Mouse (Mus musculus): ENCODE data around the gene Zpr1. TPM values are rescaled to one million over a fixed set of nuclear protein-coding genes. Genes with fewer than 3 reads are reported as not detected.
"Not testable (repeated sequence)": the region's sequence is repeated elsewhere in the genome, so short reads cannot be mapped to it uniquely, and the experiment has no call there.

The Zpr1 gene
- total RNA-seq, 2 experiments from 2014 or later = 23.8 to 26.3 TPM

GRCm38 (mm10) chr9:46259111-46259510 is 13.8 kb upstream of the Zpr1 start:
- ATAC-seq (ENCODE audit: poor library complexity, severe bottlenecking) = no peak

DNA sequence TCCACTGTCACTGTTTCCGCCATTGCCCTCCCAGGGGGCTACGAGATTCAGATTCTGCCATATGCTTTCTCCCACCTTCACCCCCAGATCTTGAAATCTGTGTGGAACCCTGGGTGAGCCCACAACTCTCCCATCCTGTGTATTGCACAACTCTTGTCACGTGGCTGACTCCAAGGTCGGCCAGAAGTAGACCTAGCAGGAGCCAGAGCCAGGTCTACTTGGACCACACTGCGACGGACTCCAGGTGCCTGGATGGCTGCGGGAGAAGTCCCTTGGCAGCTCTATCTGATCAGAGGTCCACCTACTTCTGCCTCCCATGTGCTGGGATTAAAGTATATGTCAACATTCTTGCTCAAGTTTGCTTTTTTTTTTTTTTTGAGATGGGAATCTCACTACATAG is 11.7 kb upstream of the Zpr1 start:
- no peak for ATAC-seq (ENCODE audit: poor library complexity, severe bottlenecking)

GRCm38 (mm10) chr9:46268343-46268873 is 4.5 kb upstream of the Zpr1 start, which contains the start of gene Apoa5:
Gene Apoa5, plus strand, starts transcription at chr9:46268633.
- ATAC-seq (ENCODE audit: poor library complexity, severe bottlenecking) = no peak

GRCm38 (mm10) chr9:46269125-46269524 is 3.7 kb upstream of the Zpr1 start:
- ATAC-seq (ENCODE audit: poor library complexity, severe bottlenecking) = no peak

- no peak for ATAC-seq (ENCODE audit: poor library complexity, severe bottlenecking)
Observed at GRCm38 (mm10) chr9:46270782-46271181, 2.1 kb upstream of the Zpr1 start.

- ATAC-seq (ENCODE audit: poor library complexity, severe bottlenecking) = no peak
Observed at GRCm38 (mm10) chr9:46272070-46272469, 794 bp upstream of the Zpr1 start.

DNA sequence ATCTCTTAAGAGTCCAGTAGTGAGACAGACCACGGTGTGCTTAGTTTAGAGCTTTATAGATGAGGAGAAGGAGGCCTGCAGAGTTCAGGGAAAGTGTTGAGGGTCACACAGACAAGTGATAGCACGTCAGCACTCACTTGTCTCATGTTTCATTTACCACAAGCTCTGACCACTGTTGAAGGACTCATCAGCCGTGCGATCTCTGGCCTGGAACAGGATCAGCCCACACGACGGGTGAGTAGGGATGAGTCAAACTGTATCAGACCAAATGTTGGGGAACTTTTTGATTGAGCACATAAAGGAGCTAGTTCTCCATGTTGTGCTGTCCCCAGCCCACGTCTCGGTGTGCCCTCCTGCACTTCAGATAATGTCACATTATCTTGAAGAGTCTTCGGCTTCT is 1.6 kb downstream of the Zpr1 start:
- no peak for ATAC-seq (ENCODE audit: poor library complexity, severe bottlenecking)

DNA sequence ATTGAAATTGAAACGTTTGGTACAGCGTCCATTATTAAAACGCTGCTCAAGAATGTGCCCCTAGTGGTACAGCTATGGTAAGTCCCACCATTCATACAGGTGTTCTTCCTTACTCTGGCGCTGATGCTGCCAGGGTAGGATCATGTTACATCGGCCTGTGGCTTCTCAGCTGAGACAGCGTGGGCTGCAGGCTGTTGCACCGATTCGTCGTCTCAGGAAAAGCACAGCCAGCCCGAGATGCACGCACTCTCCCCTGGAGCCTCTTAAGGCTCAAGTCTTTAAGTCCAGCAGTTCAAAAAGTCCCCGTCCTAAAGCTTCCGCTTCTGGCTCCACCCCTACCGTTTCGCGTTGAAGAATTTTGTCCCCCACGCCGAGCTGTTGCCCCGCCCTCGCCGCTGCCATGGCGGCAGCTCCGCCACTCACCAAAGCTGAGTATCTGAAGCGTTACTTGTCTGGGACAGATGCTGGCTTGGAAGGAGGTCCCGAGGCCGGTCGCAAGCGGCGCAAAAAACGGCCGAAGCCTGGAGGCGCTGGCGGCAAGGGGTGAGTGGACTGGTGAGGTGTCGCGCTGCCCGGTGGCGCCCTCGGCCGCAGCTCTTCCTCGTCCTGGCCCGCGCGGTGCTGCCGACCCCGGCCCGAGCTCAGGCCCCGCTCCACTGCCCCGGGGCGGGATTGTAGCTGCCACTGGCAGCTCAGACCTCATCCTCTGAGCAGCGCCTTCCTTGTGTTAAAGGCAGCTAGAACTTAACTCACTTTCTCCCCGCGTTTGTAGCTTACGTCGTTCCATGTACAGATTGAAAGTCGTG is 10.0 kb downstream of the Zpr1 start, which contains the start of gene Bud13:
Gene Bud13 (plus strand): TSS at position 378 of the 806 bp plus-strand sequence.
- ATAC-seq (ENCODE audit: poor library complexity, severe bottlenecking) = peak; percentile 97

- no peak for ATAC-seq (ENCODE audit: poor library complexity, severe bottlenecking)
Observed at GRCm38 (mm10) chr9:46298381-46298780, 25.5 kb downstream of the Zpr1 start.

DNA sequence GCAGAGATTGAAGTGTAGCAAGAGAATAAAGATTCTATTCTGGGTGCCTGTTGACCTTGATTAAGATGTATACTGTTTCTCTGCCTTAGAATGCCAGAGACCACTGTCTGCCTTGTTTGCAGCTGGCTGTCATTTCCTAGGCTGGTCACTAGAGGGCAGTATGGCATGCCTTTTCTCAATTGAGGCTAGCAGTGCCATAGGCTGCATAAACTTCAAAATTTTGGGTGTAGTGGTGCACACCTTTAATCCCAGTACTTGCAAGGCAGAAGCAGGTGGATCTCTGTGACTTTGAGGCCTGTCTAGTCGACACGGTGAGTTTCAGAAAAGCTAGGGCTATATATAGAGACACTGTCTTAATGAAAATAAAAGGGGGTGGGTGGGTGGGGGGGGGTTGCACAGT is 29.3 kb downstream of the Zpr1 start:
- ATAC-seq (ENCODE audit: poor library complexity, severe bottlenecking) = peak; percentile 64; the same call in 1 of the 2 replicates

- no peak for ATAC-seq (ENCODE audit: poor library complexity, severe bottlenecking)
Observed at GRCm38 (mm10) chr9:46309121-46309520, 36.3 kb downstream of the Zpr1 start.

DNA sequence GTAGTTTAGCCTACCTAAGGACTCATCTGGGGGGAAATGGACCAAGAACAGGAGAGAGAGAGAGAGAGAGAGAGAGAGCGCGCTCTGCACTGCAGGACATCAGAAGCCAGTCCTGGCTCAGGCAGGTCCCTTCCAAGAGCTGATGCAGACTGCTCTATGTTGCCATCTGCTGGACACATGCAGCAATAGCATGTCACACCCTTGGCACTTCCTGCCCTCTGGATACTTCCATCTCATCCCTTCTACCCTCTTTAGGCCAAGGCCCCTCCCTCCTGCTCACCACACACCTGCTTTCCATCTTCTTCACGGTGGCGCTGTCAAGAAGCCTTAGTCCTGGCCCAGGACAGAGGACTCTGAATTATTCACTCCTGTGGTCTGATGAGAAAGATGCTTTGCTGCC is 41.6 kb downstream of the Zpr1 start:
- ATAC-seq (ENCODE audit: poor library complexity, severe bottlenecking) = peak; percentile 75

- no peak for ATAC-seq (ENCODE audit: poor library complexity, severe bottlenecking)
Observed at GRCm38 (mm10) chr9:46314921-46315320, 42.1 kb downstream of the Zpr1 start.

GRCm38 (mm10) chr9:46315807-46316365 is 43.0 kb downstream of the Zpr1 start:
- ATAC-seq (ENCODE audit: poor library complexity, severe bottlenecking) = no peak

DNA sequence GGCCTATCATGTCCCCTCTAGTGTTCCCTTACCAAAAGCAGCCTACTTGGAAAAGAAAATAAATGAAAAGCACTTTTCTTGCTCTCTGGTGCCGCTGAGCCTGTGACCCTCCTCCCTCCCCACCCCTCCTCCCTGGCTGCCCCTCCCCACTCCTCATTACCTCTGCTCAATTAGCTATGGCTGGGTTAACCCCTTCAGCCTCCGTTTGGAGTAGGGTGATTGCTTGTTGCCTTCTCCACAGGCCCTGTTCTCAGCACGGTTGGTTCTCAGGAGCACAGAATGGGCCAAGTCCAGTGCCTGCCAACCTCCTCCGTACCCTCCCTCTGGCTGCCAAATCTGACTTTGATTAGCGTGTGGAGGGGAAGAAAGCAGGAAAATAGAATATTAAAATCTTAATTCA is 43.5 kb downstream of the Zpr1 start:
- no peak for ATAC-seq (ENCODE audit: poor library complexity, severe bottlenecking)

- ATAC-seq (ENCODE audit: poor library complexity, severe bottlenecking) = no peak
Observed at GRCm38 (mm10) chr9:46316909-46317308, 44.0 kb downstream of the Zpr1 start.

- no peak for ATAC-seq (ENCODE audit: poor library complexity, severe bottlenecking)
Observed at GRCm38 (mm10) chr9:46317957-46318356, 45.1 kb downstream of the Zpr1 start.

DNA sequence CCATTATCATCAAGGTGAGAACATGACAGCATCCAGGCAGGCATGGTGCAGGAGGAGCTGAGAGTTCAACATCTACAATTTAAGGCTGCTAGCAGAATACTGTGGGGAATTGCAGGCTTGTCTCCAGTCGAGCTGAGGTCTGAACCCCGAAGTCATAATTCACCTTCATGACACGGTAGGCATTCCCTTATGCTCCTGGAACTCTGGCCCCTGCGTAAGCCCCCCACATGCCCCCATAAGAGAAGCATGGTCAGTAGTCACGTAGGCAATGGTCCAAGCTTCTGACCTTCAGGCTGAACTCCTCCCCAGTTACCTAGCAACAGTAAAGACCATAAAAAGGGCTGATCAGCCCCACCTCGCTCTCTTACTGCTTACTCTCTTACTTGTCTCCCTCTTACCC is 47.0 kb downstream of the Zpr1 start, which contains the start of gene 4931429L15Rik:
Gene 4931429L15Rik (minus strand): TSS at position 101 of the 400 bp plus-strand sequence.
- not testable (repeated sequence) for ATAC-seq (ENCODE audit: poor library complexity, severe bottlenecking)

DNA sequence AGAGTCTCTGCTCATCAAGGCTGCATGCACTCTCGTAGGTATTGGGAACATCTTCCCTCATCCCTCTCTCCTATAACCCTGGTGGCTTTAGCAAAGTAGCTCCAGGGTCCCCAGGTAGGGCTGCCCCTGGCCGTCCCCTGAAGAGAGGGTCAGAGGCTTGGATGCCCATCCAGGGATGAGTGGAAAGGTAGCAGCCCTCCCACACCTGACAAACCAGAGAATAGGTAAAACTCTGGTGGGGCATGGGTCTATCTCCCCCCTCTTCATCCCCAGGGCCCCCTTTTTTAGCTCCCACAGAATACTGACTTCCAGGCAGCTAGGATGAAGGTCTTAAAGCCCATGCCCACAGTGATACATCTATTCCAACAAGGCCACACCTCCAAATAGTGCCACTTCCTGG is 47.6 kb downstream of the Zpr1 start:
- no peak for ATAC-seq (ENCODE audit: poor library complexity, severe bottlenecking)

DNA sequence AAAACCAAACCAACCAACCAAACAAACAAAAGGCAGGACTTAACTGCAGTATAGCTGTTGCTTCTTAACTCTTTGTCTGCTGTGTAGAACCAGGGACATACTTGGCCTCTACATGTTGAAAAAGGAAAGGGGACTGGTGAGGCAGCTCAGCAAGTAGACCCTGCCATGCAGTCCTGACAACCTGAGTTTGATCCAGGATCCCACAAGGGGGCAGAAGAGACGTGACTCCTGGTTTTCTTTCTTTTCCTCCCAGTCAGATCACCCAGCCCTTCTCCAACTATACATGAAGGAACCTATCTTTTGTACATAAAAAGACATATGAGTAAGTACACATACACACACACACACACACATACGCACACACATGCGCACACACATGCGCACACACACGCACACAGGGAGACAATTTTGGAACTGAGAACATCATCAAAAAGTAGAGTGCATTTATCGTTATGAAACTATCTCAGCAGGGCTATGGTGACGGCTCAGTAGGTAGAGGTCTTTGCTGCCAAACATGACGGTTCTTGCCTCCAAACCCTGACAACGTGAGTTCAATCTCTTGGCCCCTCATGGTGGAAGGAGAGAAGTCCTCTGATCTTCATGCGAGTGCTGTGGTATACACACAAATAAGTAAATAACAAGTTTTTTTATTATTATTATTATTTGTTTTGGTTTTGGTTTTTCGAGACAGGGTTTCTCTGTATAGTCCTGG is 54.0 kb downstream of the Zpr1 start:
- ATAC-seq (ENCODE audit: poor library complexity, severe bottlenecking) = no peak

All from megakaryocyte, adult 5-6 weeks (primary cell).